Comparison of ENCODE assay signal across 9 mouse cellular contexts in genomic region chr7:45238723-45239496, GRCm38 (mm10). TPM values are rescaled to one million over a fixed set of nuclear protein-coding genes. Genes with fewer than 3 reads are reported as not detected.
DNase-seq lines count a peak whose midpoint lies in the region; ATAC-seq and TF ChIP-seq lines count a peak whose summit lies in the region.
"Had no signal": no experiment of that assay in that cellular context is flagged by ENCODE, and none has a peak within 500 bp of the region (broad histone marks: within the 10 kb centered on the region; RNA-seq: fewer than 3 reads in every experiment).

Cd37 (minus strand) TSS chr7:45239115.

- no peaks in the 10 kb centered on the region for H3K36me3 ChIP-seq in kidney, adult 2 months (ENCODE audit: control insufficient read depth, insufficient read depth, low read length)
- no peaks in the 10 kb centered on the region for H3K36me3 ChIP-seq in kidney, embryonic 16.5 days (ENCODE audit: insufficient read depth, low read length)

- intact Hi-C loops in left cerebral cortex, postnatal 14 days (cut with DNase I): no loop called here

- H3K27ac ChIP-seq in kidney, adult 2 months (ENCODE audit: insufficient read depth, low read depth, low read length): no peak within 1 kb of the TSS
- no peak within 1 kb of the TSS for H3K27ac ChIP-seq in kidney, embryonic 16.5 days (ENCODE audit: low read length)
- H3K27ac ChIP-seq: limb, embryonic 13.5 days had no signal

- H3K4me3 ChIP-seq in kidney, adult 2 months (ENCODE audit: insufficient read depth, low read depth, low read length): no peak within 1 kb of the TSS
- H3K4me3 ChIP-seq in kidney, embryonic 16.5 days (ENCODE audit: low read length): no peak within 1 kb of the TSS
- H3K4me3 ChIP-seq: limb, embryonic 13.5 days had no signal

- no peak for TF ChIP-seq POLR2A in kidney, adult 2 months (IDR thresholded peaks at IDR 0.05; ENCODE audit: low read depth, low read length)

- H3K4me1 ChIP-seq in kidney, adult 2 months (ENCODE audit: control insufficient read depth, insufficient read depth, low read length): peaks cover 6% of the 10 kb centered on the region
- H3K4me1 ChIP-seq in kidney, embryonic 16.5 days (ENCODE audit: insufficient read depth, low read length): peaks cover 26% of the 10 kb centered on the region

- DNase-seq in kidney, adult 2 months: peak; percentile 24
- peak; percentile 67 for DNase-seq in lung, postnatal 36 days
- DNase-seq in thymus, postnatal 0 days (ENCODE audit: low spot score): peak; percentile 86
- no peak for DNase-seq in gastrocnemius, adult 8-10 months (ENCODE audit: low spot score in 2 of 2)
- no peak for DNase-seq in layer of hippocampus, adult 11-12 months (ENCODE audit: low spot score)
- DNase-seq in left cerebral cortex, postnatal 14 days (ENCODE audit: low spot score in 2 of 2): no peak

- no peak for ATAC-seq in kidney, embryonic 16.5 days (ENCODE audit: low FRiP score, low TSS enrichment)
- peak; percentile 69 for ATAC-seq in granulocyte monocyte progenitor cell, adult 5-6 weeks (replicated peaks; ENCODE audit: poor library complexity, severe bottlenecking)

- no peaks in the 10 kb centered on the region for H3K9me3 ChIP-seq in kidney, embryonic 16.5 days (ENCODE audit: low read length)
- H3K9me3 ChIP-seq: limb, embryonic 13.5 days had no signal

- WGBS in kidney, adult 2 months: 54% methylated on average over 20 of the region's 20 CpGs
- 39% methylated on average over 20 of the region's 20 CpGs for WGBS in kidney, embryonic 16.5 days

- no peak within 1 kb of the TSS for H3K4me2 ChIP-seq in kidney, embryonic 16.5 days (replicated peaks; ENCODE audit: low read depth, low read length)

- H3K27me3 ChIP-seq in kidney, adult 2 months (replicated peaks; ENCODE audit: control insufficient read depth, insufficient read depth, low read length): no peaks in the 10 kb centered on the region
- 0 out of 2 replicates have a peak, but pooled peaks cover 3% of the 10 kb centered on the region for H3K27me3 ChIP-seq in kidney, embryonic 16.5 days (ENCODE audit: insufficient read depth, low read length)

- no peak within 1 kb of the TSS for H3K9ac ChIP-seq in kidney, embryonic 16.5 days (replicated peaks; ENCODE audit: low read length)
- H3K9ac ChIP-seq: limb, embryonic 13.5 days had no signal

- TF ChIP-seq CTCF in kidney, adult 2 months (conservative IDR thresholded peaks at IDR 0.05; ENCODE audit: insufficient read depth, insufficient read length, low read depth, low read length): no peak

RNA-seq across cellular contexts. Expression of gene Cd37, which starts in this region (rescaled TPM):
- 7.9 and 30.1 TPM in 2 replicates for polyA plus RNA-seq in kidney, adult 2 months (2012; rRNA removed)
- 1.0 and 1.1 TPM in 2 replicates for polyA plus RNA-seq in kidney, embryonic 16.5 days (2015; fragmentation: Nextera tagmentation; extraction: Ambion mirVana)
- total RNA-seq in granulocyte monocyte progenitor cell, adult 5-6 weeks (2014; fragmentation: Nextera tagmentation): 104 and 177 TPM in 2 replicates
- total RNA-seq in granulocyte monocyte progenitor cell, adult 5-6 weeks (2017): 59.5 and 69.2 TPM in 2 replicates
- polyA plus RNA-seq in thymus, postnatal 0 days (2015; fragmentation: Nextera tagmentation; extraction: Ambion mirVana): 143 and 146 TPM in 2 replicates
- total RNA-seq in gastrocnemius, adult 8-10 months (2022): 1 to 10 TPM in 3 of 4 experiments, under 1 TPM in 1; 0.15 to 2.0 (median 1.2) TPM
- 1 to 10 TPM; 3.4 to 4.0 TPM for total RNA-seq in left cerebral cortex, postnatal 14 days (2021)

Comparison
In these comparisons a context has a peak if more than half of its experiments do, and no peak if none do; other contexts are left out.
1. RNA of gene Cd37 (total RNA-seq): 59.5 to 177 TPM in granulocyte monocyte progenitor cell, adult 5-6 weeks; 3.4 to 4.0 TPM in left cerebral cortex, postnatal 14 days and 0.15 to 2.0 TPM in gastrocnemius, adult 8-10 months; every median in the first group is over 10 times any median in the second.
2. DNase-seq: peak in kidney, adult 2 months (single experiment), lung, postnatal 36 days (single experiment) and thymus, postnatal 0 days (single experiment); none in gastrocnemius, adult 8-10 months (0 of 2), layer of hippocampus, adult 11-12 months (single experiment) and left cerebral cortex, postnatal 14 days (0 of 2).